Mouse (Mus musculus) left cerebral cortex, postnatal 10 days (tissue): ENCODE measurements at regions not wholly inside any gene's neighbourhood (a gene's known extent, or its start where the extent isn't known, plus 50 kb on each side); places are given as distances from the start of the nearest gene placed in this dataset.
A peak's percentile ranks its signal among the peaks of the same experiment; 100 is the strongest.

ENCODE experiments used
- DNase-seq, 2 experiments: peaks; one replicate each; pipeline ENCODE4 v3.0.0; 2021 to 2022; ENCODE audit warnings: low spot score in 2 of 2, mixed read lengths in 1 of 2; ENCODE audit errors: extremely low spot score in 1 of 2
- intact Hi-C: fragments of 180-260 bp; cut with DNase I; formaldehyde crosslinking; loops from one replicate; pipeline ENCODE4 v1.15.1; 2025

GRCm38 (mm10) chr12:96154095-96154494, 462.1 kb downstream of the Flrt2 start:
- intact Hi-C loops: no loop called here
- DNase-seq: no peak

DNA sequence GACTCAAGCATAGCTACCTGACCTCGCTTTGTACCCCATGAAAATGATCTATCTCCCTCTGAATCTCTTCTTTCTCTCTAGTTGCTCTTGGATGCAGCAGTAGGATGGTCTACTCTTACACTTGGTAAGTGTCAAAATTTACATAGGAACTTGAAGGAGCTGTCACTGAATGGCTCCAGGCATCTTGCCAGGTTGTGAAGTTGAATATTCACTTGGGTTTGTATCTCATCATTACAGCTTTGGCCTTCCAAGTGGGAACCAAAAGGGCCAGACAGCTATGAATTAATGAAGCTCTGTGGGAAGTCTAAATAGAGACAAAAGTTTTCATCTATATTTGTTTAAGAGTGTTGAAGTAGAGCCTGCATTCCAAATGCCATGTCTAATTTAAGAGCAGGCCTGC, 475.5 kb downstream of the Flrt2 start:
- DNase-seq: peak in 1 of 2 experiments; percentile 3
- intact Hi-C loops: no loop called here

GRCm38 (mm10) chr12:96198928-96199327, 506.9 kb downstream of the Flrt2 start:
- DNase-seq: no peak
- intact Hi-C loops: no loop called here

DNA sequence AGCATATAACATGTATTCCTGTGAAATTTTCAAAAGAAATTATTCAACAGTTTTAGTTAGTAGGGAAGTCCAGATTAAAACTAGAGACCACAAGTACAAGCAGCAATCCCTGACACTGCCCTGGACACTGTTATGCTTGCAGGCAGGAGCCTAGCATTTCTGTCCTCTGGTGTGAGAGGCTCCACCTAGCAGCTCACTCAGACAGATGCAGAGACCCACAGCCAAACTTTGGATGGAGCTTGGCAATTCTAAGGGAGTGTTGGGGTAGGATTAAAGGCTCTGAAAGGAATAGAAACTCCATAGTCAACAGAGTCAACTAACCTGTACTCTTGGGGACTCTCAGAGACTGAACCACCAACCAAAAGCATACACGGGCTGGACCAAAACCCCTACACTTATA, 509.8 kb downstream of the Flrt2 start:
- intact Hi-C loops: no loop called here
- DNase-seq: no peak

DNA sequence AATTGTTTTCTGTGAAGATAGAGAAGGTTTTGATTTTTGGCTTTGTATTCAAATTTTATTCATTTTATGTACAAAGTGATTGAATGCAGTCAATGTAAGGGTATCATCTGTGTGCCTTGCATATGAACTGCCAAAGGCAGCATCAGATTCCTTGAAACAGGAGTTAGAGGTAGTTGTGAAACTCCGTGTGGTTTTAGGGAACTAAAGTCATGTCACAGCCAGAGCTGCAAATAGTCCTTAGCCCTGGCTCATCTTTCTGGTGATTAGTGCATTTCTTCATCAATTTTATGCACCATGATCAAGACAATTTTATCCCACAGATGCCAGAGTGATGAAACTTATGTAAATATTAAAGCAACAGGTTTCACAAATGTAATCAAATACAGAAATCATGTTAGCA, 534.4 kb downstream of the Flrt2 start:
- no peak for DNase-seq
- intact Hi-C loops: no loop called here

DNA sequence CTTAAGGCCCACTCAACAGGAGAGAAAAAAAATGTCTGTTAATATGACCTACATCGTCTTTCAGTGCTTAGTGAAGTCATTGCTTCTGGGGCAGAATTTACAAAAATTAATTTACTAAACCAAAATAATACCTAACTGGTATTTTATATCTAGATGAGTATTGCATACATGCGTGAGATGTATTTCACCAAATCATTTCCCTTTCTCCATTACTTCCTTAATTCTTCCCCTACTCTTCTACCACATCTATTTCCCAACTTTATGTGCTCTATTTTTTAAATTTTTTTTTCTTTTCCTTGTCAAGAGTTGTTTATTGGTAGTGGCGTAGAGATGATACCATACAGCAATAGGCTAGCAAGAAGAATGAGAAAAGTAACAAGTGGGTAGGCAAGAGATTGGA, 536.7 kb downstream of the Flrt2 start:
- DNase-seq: no peak
- intact Hi-C loops: no loop called here

GRCm38 (mm10) chr12:96235510-96235909, 543.5 kb downstream of the Flrt2 start:
- DNase-seq: no peak
- intact Hi-C loops: no loop called here

DNA sequence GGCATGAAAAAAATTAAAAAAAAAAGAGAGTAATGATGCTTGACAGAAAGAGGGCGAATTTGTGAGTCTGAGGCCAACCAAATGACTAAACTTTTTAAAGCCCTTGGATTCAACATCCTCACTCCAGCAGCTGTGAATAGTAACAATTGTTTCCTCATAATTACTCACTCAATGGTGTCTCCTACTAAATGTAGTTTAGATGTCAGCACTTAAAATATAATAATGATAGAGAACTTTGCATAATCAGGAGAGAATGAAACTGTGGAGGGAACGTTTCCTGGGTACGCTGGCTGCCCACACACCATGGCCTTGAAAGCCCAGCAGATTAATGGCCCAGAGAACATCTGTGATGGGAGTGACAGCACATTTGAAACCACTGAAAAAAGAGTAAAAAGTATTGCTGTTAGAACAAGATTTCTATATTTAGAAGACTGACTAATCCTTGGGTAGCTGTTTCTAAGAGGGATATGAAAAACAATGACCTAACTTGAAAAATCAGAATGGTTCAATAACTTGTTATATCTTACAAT, 544.0 kb downstream of the Flrt2 start:
- DNase-seq: no peak
- intact Hi-C loops: no loop called here

- DNase-seq: no peak
- intact Hi-C loops: no loop called here
Measured at GRCm38 (mm10) chr12:96239642-96240041, 547.6 kb downstream of the Flrt2 start.

- no peak for DNase-seq
- intact Hi-C loops: no loop called here
Measured at GRCm38 (mm10) chr12:96261978-96262377, 570.0 kb downstream of the Flrt2 start.

DNA sequence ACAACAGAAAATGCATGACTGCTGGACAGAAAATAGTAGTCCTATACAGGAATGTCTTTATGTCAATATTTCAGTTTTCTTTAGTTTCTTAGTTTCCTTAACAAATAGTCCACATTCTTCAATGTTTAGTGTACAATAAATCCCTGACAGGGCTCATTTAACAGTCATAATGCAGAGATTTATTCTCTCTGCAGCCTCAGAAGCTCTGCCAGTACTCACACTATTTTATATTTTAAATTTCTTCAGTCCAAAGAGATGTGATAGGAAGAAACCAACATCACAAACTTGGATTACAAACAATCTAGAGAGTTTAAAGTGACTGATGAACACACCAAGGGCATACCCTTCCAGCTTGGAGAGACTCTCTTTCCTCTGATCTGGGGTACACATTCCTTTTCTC, 583.9 kb downstream of the Flrt2 start:
- intact Hi-C loops: no loop called here
- DNase-seq: no peak

DNA sequence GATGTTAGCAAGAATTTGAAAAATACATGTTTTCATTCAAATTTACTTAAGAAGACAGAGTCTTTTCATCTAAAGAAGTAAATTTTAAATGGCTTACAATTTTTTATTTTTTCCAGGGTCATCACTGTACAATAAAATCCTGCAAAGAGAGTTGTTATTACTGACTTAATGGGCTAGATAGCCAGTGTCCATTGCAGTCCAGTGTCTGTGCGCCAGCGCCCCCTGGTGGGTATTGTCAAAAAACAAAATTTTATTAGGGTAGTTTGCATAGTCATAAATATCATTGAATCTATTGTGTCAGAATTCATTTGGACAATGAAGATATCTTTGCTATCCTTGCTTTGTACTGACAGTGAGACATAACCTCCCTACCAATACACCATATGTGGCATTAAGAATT, 619.1 kb downstream of the Flrt2 start:
- peak; percentile 1 to 37 for DNase-seq

GRCm38 (mm10) chr12:96323061-96323786, 631.2 kb downstream of the Flrt2 start:
- DNase-seq: no peak
- intact Hi-C loops: no loop called here

More for the DNA sequence above, 619.1 kb downstream of the Flrt2 start:
- intact Hi-C loops: no loop called here

DNA sequence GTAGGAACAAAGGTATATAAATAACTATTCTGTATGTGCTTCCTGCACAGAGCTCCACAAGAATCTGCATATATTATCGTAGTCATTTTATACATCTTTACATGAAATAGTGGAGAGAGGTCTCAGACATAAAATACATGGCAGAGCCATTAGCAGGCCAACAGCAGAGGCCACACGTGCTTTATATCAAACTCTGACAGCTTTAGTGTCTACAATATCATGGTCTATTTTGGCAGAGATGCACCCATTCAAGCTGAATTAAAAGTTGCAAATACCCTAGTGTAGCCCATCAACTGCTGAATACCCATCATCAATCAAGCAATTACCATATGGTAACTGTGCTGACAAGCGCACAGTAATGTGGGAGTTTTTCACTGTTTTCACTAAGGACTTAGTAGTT, 659.1 kb downstream of the Flrt2 start:
- intact Hi-C loops: no loop called here
- no peak for DNase-seq

DNA sequence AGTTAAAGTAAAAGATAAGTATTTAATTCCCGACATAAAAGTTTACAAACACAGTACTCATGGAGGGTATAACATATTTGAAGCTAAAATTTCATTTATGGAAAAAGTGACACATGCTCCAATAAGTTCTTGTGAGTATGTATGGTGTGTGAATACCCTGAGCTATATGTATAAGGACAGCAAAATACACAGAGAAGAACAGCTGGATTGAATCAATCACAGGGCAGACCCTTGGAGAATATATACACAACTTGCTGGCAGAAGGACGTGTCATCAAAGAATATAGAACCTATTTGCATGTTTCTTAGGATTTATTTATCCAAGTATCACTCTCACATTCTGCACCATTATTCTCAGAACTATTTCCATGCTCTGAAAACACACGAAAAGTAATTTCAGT, 686.9 kb downstream of the Flrt2 start:
- intact Hi-C loops: no loop called here

GRCm38 (mm10) chr12:96419104-96419503, 727.1 kb downstream of the Flrt2 start:
- no peak for DNase-seq
- intact Hi-C loops: no loop called here

More for the DNA sequence above, 686.9 kb downstream of the Flrt2 start:
- DNase-seq: no peak

GRCm38 (mm10) chr12:96419567-96419966, 727.5 kb downstream of the Flrt2 start:
- intact Hi-C loops: no loop called here
- DNase-seq: no peak

DNA sequence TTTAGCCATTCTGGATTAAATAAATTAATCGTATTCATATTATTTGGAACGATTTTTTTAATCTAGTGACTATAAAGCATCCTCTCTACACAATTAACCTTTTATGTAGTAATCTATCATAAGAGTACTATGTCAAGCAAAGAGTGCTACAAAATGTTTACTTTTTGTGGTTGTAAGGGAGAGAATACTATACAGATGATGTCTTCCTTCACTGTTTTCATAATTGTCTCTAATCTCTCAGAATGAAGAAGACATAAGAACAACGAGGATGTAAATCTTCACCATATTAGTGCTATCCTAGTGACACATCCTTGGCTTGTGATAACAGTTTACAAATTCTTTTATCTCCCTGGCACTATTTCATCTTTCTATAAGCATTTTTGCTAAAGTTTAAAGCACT, 735.6 kb downstream of the Flrt2 start:
- intact Hi-C loops: no loop called here
- DNase-seq: no peak

GRCm38 (mm10) chr12:96442546-96442945, 750.5 kb downstream of the Flrt2 start:
- no peak for DNase-seq
- intact Hi-C loops: no loop called here

DNA sequence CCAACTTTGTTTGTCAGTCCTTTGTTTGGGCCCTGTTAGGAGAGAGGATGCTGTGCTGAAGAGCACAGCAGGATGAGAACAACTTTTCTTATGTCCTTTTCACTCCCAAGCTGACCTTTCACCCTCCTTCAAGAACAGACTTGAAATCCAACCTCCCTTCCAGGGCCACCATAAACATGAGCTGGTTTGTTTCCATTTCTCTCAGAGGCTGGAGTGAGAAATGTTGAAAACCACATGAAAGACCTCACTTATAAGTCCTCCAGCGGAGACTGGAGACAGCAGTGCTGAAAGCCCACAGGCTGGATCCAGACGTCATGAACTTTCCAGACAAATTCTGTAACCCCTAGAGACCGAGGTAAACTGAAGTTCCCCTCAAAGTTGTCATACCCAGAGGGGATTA, 761.3 kb downstream of the Flrt2 start:
- no peak for DNase-seq
- intact Hi-C loops: no loop called here

GRCm38 (mm10) chr12:96476344-96476743, 784.3 kb downstream of the Flrt2 start:
- no peak for DNase-seq
- intact Hi-C loops: no loop called here
